Mouse (Mus musculus) MEL (cell line): Measurements from ENCODE around the gene Gtf2ird1. TPM values are rescaled to one million over a fixed set of nuclear protein-coding genes. Genes with fewer than 3 reads are reported as not detected.

ENCODE experiments used
- DNase-seq: peaks from one replicate; pipeline ENCODE4 v3.0.0; 2011; ENCODE audit warnings: low read depth, low spot score
- H3K27ac ChIP-seq: 2 replicates; pipeline ENCODE4 v1.5.1; 2012; ENCODE audit warnings: low read depth, mild to moderate bottlenecking, control low read depth, low read length, moderate library complexity; ENCODE audit not compliant: control insufficient read depth
- H3K27me3 ChIP-seq, 2 experiments: fragments of 150-350 bp in 1 of 2; sonication (generic) in 1 of 2; 2 replicates each; pipeline ENCODE4 v1.6.1; 2012; ENCODE audit warnings: low read length in 2 of 2, mild to moderate bottlenecking in 2 of 2, improper control_type of control experiment in 1 of 2, moderate library complexity in 1 of 2; ENCODE audit not compliant: insufficient read depth in 2 of 2, control insufficient read depth in 1 of 2
- H3K36me3 ChIP-seq, 2 experiments: 2 replicates each; pipeline ENCODE4 v1.6.1; 2012 to 2014; ENCODE audit warnings: low read length in 2 of 2, improper control_type of control experiment in 1 of 2, inconsistent platforms in 1 of 2, mild to moderate bottlenecking in 1 of 2; ENCODE audit not compliant: insufficient read depth in 2 of 2, control insufficient read depth in 1 of 2
- H3K4me1 ChIP-seq, 2 experiments: fragments of 150-350 bp in 1 of 2; sonication (generic) in 1 of 2; 2 replicates each; pipeline ENCODE4 v1.6.1; 2012; ENCODE audit warnings: low read length in 2 of 2, improper control_type of control experiment in 1 of 2, mild to moderate bottlenecking in 1 of 2; ENCODE audit not compliant: insufficient read depth in 2 of 2, control insufficient read depth in 1 of 2
- H3K4me3 ChIP-seq, 2 experiments: fragments of 150-350 bp in 1 of 2; sonication (generic) in 1 of 2; 2 replicates each; pipeline ENCODE4 v1.5.1; 2012; ENCODE audit warnings: low read depth in 2 of 2, low read length in 2 of 2, mild to moderate bottlenecking in 2 of 2, moderate library complexity in 2 of 2, control low read depth in 1 of 2, improper control_type of control experiment in 1 of 2; ENCODE audit not compliant: control insufficient read depth in 1 of 2, insufficient read depth in 1 of 2
- H3K79me2 ChIP-seq: 2 replicates; pipeline ENCODE4 v1.6.1; 2012; ENCODE audit warnings: mild to moderate bottlenecking, low read length, moderate library complexity; ENCODE audit not compliant: control insufficient read depth, poor library complexity, insufficient read depth
- H3K9ac ChIP-seq: 2 replicates; pipeline ENCODE4 v1.6.1; 2012; ENCODE audit warnings: low read depth, mild to moderate bottlenecking, control low read depth, low read length, moderate library complexity; ENCODE audit not compliant: control insufficient read depth, poor library complexity, severe bottlenecking
- H3K9me3 ChIP-seq: fragments of 150-350 bp; sonication (generic); replicated peaks from 2 replicates; pipeline ENCODE4 v1.6.1; 2012; ENCODE audit warnings: mild to moderate bottlenecking, low read length, improper control_type of control experiment, moderate library complexity; ENCODE audit not compliant: insufficient read depth
- CHD1 ChIP-seq: IDR thresholded peaks from 2 replicates; pipeline ENCODE4 v1.6.1; 2012; ENCODE audit warnings: low read depth, mild to moderate bottlenecking, inconsistent platforms, low read length, improper control_type of control experiment
- CTCF ChIP-seq, 3 experiments: IDR thresholded peaks in 2 of 3; conservative IDR thresholded peaks in 1 of 3; 2 replicates each; pipeline ENCODE4 v1.5.1; 2011 to 2012; ENCODE audit warnings: low read length in 3 of 3, low read depth in 2 of 3, mild to moderate bottlenecking in 2 of 3, improper control_type of control experiment in 1 of 3, inconsistent platforms in 1 of 3, mixed read lengths in 1 of 3, moderate library complexity in 1 of 3; ENCODE audit not compliant: control insufficient read depth in 1 of 3, insufficient read depth in 1 of 3, poor library complexity in 1 of 3, severe bottlenecking in 1 of 3
- ELF1 ChIP-seq: IDR thresholded peaks from 2 replicates; pipeline ENCODE4 v1.6.1; 2014; ENCODE audit warnings: low read depth, mild to moderate bottlenecking, inconsistent platforms, low read length, improper control_type of control experiment, moderate library complexity
- ETS1 ChIP-seq: IDR thresholded peaks from 2 replicates; pipeline ENCODE4 v1.6.1; 2012; ENCODE audit warnings: low read depth, mild to moderate bottlenecking, inconsistent platforms, low read length, improper control_type of control experiment, moderate library complexity
- JUND ChIP-seq: IDR thresholded peaks from 2 replicates; pipeline ENCODE4 v1.6.1; 2011; ENCODE audit warnings: low read depth, mild to moderate bottlenecking, improper control_type of control experiment, low read length
- KAT2A ChIP-seq: conservative IDR thresholded peaks from 2 replicates; pipeline ENCODE4 v1.6.1; 2012; ENCODE audit warnings: low read depth, low read length, improper control_type of control experiment, inconsistent platforms
- MAFK ChIP-seq: IDR thresholded peaks from 2 replicates; pipeline ENCODE4 v1.6.1; 2011; ENCODE audit warnings: low read depth, mild to moderate bottlenecking, low read length, improper control_type of control experiment, borderline replicate concordance
- MAX ChIP-seq: IDR thresholded peaks from 2 replicates; pipeline ENCODE4 v1.6.1; 2011; ENCODE audit warnings: low read length, improper control_type of control experiment
- MAZ ChIP-seq: IDR thresholded peaks from 2 replicates; pipeline ENCODE4 v1.6.1; 2012; ENCODE audit warnings: low read depth, mild to moderate bottlenecking, inconsistent platforms, low read length, improper control_type of control experiment
- MXI1 ChIP-seq: IDR thresholded peaks from 2 replicates; pipeline ENCODE4 v1.6.1; 2011; ENCODE audit warnings: mild to moderate bottlenecking, low read depth, low read length, improper control_type of control experiment
- NELFE ChIP-seq: IDR thresholded peaks from 2 replicates; pipeline ENCODE4 v1.6.1; 2011; ENCODE audit warnings: low read depth, low read length, improper control_type of control experiment
- NRF1 ChIP-seq: IDR thresholded peaks from 2 replicates; pipeline ENCODE4 v1.6.1; 2014; ENCODE audit warnings: low read depth, mild to moderate bottlenecking, inconsistent platforms, low read length, improper control_type of control experiment, moderate library complexity; ENCODE audit not compliant: poor library complexity, insufficient read depth, severe bottlenecking
- POLR2AphosphoS2 ChIP-seq: IDR thresholded peaks from 2 replicates; pipeline ENCODE4 v1.6.1; 2011; ENCODE audit warnings: low read length, improper control_type of control experiment
- POLR2AphosphoS5 ChIP-seq: IDR thresholded peaks from 2 replicates; pipeline ENCODE4 v1.6.1; 2012; ENCODE audit warnings: low read depth, borderline replicate concordance, mild to moderate bottlenecking, inconsistent platforms, low read length, moderate library complexity, mixed read lengths
- RAD21 ChIP-seq: IDR thresholded peaks from 2 replicates; pipeline ENCODE4 v1.6.1; 2011; ENCODE audit warnings: mild to moderate bottlenecking, low read depth, low read length, improper control_type of control experiment
- RCOR1 ChIP-seq: IDR thresholded peaks from 2 replicates; pipeline ENCODE4 v1.6.1; 2012; ENCODE audit warnings: low read depth, mild to moderate bottlenecking, inconsistent platforms, low read length, improper control_type of control experiment
- SMC3 ChIP-seq: IDR thresholded peaks from 2 replicates; pipeline ENCODE4 v1.6.1; 2011; ENCODE audit warnings: low read depth, low read length, improper control_type of control experiment
- USF1 ChIP-seq: IDR thresholded peaks from 2 replicates; pipeline ENCODE4 v1.6.1; 2014; ENCODE audit warnings: low read depth, mild to moderate bottlenecking, inconsistent platforms, low read length, improper control_type of control experiment, moderate library complexity
- ZKSCAN1 ChIP-seq: IDR thresholded peaks from 2 replicates; pipeline ENCODE4 v1.6.1; 2012; ENCODE audit warnings: low read depth, mild to moderate bottlenecking, inconsistent platforms, low read length, improper control_type of control experiment, moderate library complexity
- ZMIZ1 ChIP-seq: IDR thresholded peaks from 2 replicates; pipeline ENCODE4 v1.6.1; 2012; ENCODE audit warnings: low read depth, mild to moderate bottlenecking, inconsistent platforms, low read length, improper control_type of control experiment, moderate library complexity
- polyA plus RNA-seq, 2 experiments: library from polyadenylated mRNA; stranded (reverse) in 1 of 2; unstranded in 1 of 2; fragments of >175 nt in 1 of 2; fragments of >200 nt in 1 of 2; gene quantifications; 2 replicates each; pipeline versions ENCODE4 v1.2.1 to v1.2.4; 2012; ENCODE audit warnings: low replicate concordance in 2 of 2, low read depth in 1 of 2; ENCODE audit not compliant: insufficient read length in 2 of 2, insufficient read depth in 1 of 2, missing spikeins in 1 of 2
- total RNA-seq: library from RNA; depleted of rRNA; stranded (reverse); fragments of 300-350 nt; gene quantifications from 2 replicates; pipeline ENCODE4 v1.2.3, GENCODE M21; 2012

Gtf2ird1 gene
- total and polyA plus RNA-seq, 3 experiments, result 15.2 to 54.7 TPM; not detected in 1

DNA sequence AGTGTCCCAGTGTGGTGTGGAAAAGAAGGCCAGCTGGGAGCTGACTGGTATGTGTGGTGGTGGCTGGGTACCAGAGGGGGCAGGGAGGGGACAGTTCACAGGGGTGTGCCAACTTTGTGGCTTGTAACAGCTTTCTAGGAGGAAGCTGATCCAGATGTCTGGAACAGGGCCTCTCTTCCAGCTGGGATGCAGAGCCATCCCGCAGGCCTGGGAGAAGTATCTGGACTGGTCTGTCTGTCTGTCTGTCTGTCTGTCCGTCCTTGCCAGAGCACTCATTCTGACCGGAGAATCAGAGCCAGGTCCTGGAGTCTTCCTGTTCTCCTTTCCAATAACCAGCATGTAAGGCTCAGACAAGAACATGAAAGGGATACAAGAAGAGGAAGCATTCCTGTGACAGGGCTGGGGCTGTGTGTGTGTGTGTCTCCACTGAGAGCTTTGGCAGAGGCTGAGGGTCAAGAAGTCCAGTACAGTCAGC is 104.0 kb downstream of the Gtf2ird1 start:
- no peak for TF ChIP-seq ZMIZ1
- no peak for TF ChIP-seq RCOR1
- TF ChIP-seq MAFK, result no peak
- no peak for TF ChIP-seq MAX
- no peak for TF ChIP-seq MXI1
- TF ChIP-seq CTCF (IDR thresholded peaks at IDR 0.05 in 2 of 3, conservative IDR thresholded peaks at IDR 0.05 in 1 of 3; ENCODE audit: control insufficient read depth in 1 of 3, insufficient read depth in 1 of 3, low read depth in 2 of 3, low read length in 3 of 3, poor library complexity in 1 of 3, severe bottlenecking in 1 of 3), result no peak
- TF ChIP-seq POLR2AphosphoS5, result no peak
- no peak for TF ChIP-seq POLR2AphosphoS2
- TF ChIP-seq JUND, result no peak
- TF ChIP-seq ETS1, result no peak
- no peak for TF ChIP-seq ELF1
- TF ChIP-seq SMC3, result no peak
- no peak for TF ChIP-seq CHD1
- no peak for TF ChIP-seq RAD21
- TF ChIP-seq NELFE, result no peak
- no peak for TF ChIP-seq MAZ
- no peak for TF ChIP-seq KAT2A
- TF ChIP-seq USF1, result no peak
- TF ChIP-seq, all 39 proteins: peak for 0
- Histone ChIP-seq H3K9ac (no peak overlapping the region), H3K9me3 (no peaks in the 10 kb centered on the region), H3K4me3 (no peak overlapping the region), H3K27ac (no peak overlapping the region), H3K27me3 (no peaks in the 10 kb centered on the region), H3K4me1 (peaks cover 4 to 7% of the 10 kb centered on the region in 2 experiments; a peak in 3 of 4 replicates), H3K36me3 (peaks cover 0 to 4% of the 10 kb centered on the region in 2 experiments; a peak in 2 of 4 replicates), H3K79me2 (no peaks in the 10 kb centered on the region)
- no peak for DNase-seq

DNA sequence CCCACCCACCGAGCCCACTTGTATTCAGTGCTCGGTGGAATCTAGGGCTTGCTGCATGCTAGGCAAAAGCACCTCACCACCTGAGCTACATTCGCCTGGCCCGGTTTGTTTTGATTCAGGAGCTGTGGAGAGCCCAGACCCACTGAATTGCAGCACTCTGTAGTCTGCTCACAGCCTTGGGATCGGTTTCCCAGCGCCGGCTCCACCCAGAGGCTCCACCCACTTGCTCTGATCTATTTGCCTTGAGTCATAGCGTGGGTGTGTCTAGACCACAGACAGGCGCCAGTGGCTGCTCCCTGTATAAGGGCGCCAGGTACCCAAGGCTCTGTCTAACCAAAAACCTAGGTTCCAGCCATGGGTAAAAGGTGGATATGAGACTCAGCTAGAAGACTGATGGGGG is 105.9 kb downstream of the Gtf2ird1 start:
- H3K4me3 ChIP-seq, result peak overlapping the region; percentile 52 to 74
- TF ChIP-seq NRF1, result peak; percentile 37; the same call in 1 of the 2 replicates
- no peak for TF ChIP-seq ZKSCAN1
- peak; percentile 20; the same call in 1 of the 2 replicates for TF ChIP-seq SMC3
- DNase-seq, result peak; percentile 92

More for the DNA sequence above, 105.9 kb downstream of the Gtf2ird1 start:
- Histone ChIP-seq H3K4me1 (peaks cover 4 to 7% of the 10 kb centered on the region in 2 experiments; a peak in 3 of 4 replicates), H3K9ac (peak overlapping the region; percentile 49), H3K79me2 (no peaks in the 10 kb centered on the region), H3K36me3 (peaks cover 0 to 4% of the 10 kb centered on the region in 2 experiments; a peak in 2 of 4 replicates), H3K27me3 (no peaks in the 10 kb centered on the region), H3K27ac (no peak overlapping the region), H3K9me3 (no peaks in the 10 kb centered on the region)
